Mouse (Mus musculus) lung, postnatal 4 days (tissue): ENCODE measurements at regions not wholly inside any gene's neighbourhood (a gene's known extent, or its start where the extent isn't known, plus 50 kb on each side); places are given as distances from the start of the nearest gene placed in this dataset.
A peak's percentile ranks its signal among the peaks of the same experiment; 100 is the strongest.
"Not testable (repeated sequence)": the region's sequence is repeated elsewhere in the genome, so short reads cannot be mapped to it uniquely, and the experiment has no call there.

Source experiments
- DNase-seq, 2 experiments: peaks; one replicate each; pipeline ENCODE4 v3.0.0; 2021

- not testable (repeated sequence) for DNase-seq
Measured at GRCm38 (mm10) chr8:55558751-55559150, 348.0 kb downstream of the Adam29 start.

GRCm38 (mm10) chr8:55538868-55539267 is 367.9 kb downstream of the Adam29 start:
- no peak for DNase-seq

- DNase-seq, result not testable (repeated sequence)
Measured at GRCm38 (mm10) chr8:55529397-55529796, 377.4 kb downstream of the Adam29 start.

- peak in 1 of 2 experiments; percentile 42 for DNase-seq
Measured at GRCm38 (mm10) chr8:55519151-55519550, 387.6 kb downstream of the Adam29 start.

GRCm38 (mm10) chr8:55477336-55477735 is 429.4 kb downstream of the Adam29 start:
- DNase-seq, result no peak

GRCm38 (mm10) chr8:55476923-55477322 is 429.8 kb downstream of the Adam29 start:
- no peak for DNase-seq

GRCm38 (mm10) chr8:55472386-55472785 is 434.4 kb downstream of the Adam29 start:
- no peak for DNase-seq

GRCm38 (mm10) chr8:55466771-55467170 is 440.0 kb downstream of the Adam29 start:
- DNase-seq, result peak in 1 of 2 experiments; percentile 23

- not testable (repeated sequence) for DNase-seq
Measured at GRCm38 (mm10) chr8:55465951-55466350, 440.8 kb downstream of the Adam29 start.

GRCm38 (mm10) chr8:55465419-55465818 is 441.3 kb downstream of the Adam29 start:
- no peak for DNase-seq

GRCm38 (mm10) chr8:55464855-55465169 is 441.9 kb downstream of the Adam29 start:
- peak in 1 of 2 experiments; percentile 18 for DNase-seq

GRCm38 (mm10) chr8:55464036-55464854 is 442.5 kb downstream of the Adam29 start:
- peak in 1 of 2 experiments; percentile 23 for DNase-seq

- peak in 1 of 2 experiments; percentile 20 for DNase-seq
Measured at GRCm38 (mm10) chr8:55460790-55461189, 446.0 kb downstream of the Adam29 start.

- no peak for DNase-seq
Measured at GRCm38 (mm10) chr8:55457436-55457835, 449.3 kb downstream of the Adam29 start.
